Mouse (Mus musculus) splenic B cell, adult 2 months (primary cell): ENCODE data around the gene Epha1.
A peak's percentile ranks its signal among the peaks of the same experiment; 100 is the strongest.

Source experiments
- DNase-seq: peaks from one replicate; pipeline ENCODE4 v3.0.0-alpha.2; 2011; ENCODE audit warnings: low read depth, low spot score
- H3K27me3 ChIP-seq: 2 replicates; pipeline ENCODE4 v1.6.1; 2012; ENCODE audit warnings: mild to moderate bottlenecking, low read length, moderate library complexity, mixed read lengths; ENCODE audit not compliant: control insufficient read depth, poor library complexity, insufficient read depth, severe bottlenecking
- H3K36me3 ChIP-seq: 2 replicates; pipeline ENCODE4 v1.6.1; 2012; ENCODE audit warnings: mild to moderate bottlenecking, low read length, moderate library complexity, mixed read lengths; ENCODE audit not compliant: control insufficient read depth, poor library complexity, insufficient read depth, severe bottlenecking

Epha1 gene

DNA sequence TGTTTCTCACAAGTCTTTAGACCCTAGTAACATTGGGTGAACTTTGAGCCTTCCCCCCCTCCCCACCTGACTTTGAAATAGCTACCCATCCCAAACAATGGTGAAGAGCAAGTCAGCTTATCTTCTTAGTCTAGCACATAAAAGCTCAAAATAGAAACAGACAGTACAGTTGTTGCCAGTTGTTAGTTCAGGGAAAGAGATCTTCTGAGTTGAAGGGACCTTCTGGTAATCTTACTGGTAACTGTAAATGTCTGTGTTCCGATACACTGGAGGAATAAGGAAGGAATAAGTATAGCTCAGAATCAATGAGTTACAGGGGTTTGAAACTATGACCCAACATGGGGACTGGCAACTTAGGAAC, 20.6 kb downstream of the Epha1 start:
- DNase-seq = no peak
- Histone ChIP-seq H3K36me3 (no peaks in the 10 kb centered on the region; the same call in 1 of the 2 replicates), H3K27me3 (no peaks in the 10 kb centered on the region)

DNA sequence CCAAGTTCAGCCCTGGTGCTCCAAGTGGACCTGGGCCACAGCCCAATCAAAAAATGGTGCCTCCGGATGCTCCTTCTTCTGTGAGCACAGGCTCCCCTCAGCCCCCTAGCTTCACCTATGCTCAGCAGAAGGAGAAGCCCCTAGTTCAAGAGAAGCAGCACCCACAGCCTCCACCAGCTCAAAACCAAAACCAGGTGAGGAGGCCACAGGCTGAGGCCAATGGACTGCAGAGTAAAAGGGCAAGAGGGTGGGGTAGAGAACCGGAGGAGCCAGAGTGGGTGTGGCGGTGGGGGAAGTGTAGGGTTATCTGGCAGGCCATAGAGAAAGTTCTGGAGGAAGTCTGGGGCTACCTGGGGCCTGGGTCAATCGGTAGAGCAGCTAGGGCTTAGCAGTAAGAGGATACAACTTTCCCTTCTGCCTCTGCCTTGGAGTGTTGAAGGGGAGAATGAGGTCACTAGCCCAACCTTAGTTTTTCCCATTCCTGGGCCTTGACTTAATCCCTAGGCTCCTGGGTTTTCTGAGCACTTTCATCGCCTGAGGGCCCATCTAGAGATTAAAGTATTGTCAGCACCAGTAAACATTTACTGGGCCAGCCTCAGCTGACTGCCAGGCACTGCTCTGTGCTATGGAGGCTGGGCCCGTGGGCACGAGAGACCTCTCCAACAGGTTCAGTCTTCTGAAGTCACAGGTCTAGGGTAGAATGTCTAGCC, 21.1 kb downstream of the Epha1 start:
- H3K36me3 ChIP-seq = no peaks in the 10 kb centered on the region
- peak; percentile 19 for DNase-seq
- no peaks in the 10 kb centered on the region for H3K27me3 ChIP-seq

DNA sequence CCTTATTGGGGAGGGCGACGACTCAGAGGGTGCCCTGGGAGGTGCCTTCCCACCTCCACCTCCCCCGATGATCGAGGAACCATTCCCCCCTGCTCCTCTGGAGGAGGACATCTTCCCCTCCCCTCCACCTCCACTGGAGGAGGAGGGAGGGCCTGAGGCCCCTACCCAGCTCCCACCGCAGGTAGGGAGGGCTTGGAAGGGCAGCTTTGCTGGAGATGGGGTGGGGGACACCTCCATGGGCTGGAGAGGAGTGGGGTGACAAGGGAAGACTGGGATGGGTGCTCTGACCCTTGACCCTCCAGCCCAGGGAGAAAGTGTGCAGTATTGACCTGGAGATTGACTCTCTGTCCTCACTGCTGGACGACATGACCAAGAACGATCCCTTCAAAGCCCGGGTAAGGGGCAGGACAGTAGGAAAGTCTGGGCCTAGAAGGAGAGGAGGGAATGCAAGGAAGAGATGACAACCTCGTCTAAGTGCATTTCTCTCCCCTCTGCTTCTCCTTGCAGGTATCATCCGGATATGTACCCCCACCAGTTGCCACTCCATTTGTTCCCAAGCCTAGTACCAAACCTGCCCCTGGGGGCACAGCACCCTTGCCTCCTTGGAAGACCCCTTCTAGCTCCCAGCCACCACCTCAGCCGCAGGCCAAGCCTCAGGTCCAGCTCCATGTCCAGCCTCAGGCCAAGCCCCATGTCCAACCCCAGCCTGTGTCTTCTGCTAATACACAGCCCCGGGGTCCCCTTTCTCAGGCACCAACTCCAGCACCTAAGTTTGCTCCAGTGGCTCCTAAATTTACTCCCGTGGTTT, 21.9 kb downstream of the Epha1 start:
- H3K27me3 ChIP-seq = no peaks in the 10 kb centered on the region
- no peak for DNase-seq
- H3K36me3 ChIP-seq = no peaks in the 10 kb centered on the region

DNA sequence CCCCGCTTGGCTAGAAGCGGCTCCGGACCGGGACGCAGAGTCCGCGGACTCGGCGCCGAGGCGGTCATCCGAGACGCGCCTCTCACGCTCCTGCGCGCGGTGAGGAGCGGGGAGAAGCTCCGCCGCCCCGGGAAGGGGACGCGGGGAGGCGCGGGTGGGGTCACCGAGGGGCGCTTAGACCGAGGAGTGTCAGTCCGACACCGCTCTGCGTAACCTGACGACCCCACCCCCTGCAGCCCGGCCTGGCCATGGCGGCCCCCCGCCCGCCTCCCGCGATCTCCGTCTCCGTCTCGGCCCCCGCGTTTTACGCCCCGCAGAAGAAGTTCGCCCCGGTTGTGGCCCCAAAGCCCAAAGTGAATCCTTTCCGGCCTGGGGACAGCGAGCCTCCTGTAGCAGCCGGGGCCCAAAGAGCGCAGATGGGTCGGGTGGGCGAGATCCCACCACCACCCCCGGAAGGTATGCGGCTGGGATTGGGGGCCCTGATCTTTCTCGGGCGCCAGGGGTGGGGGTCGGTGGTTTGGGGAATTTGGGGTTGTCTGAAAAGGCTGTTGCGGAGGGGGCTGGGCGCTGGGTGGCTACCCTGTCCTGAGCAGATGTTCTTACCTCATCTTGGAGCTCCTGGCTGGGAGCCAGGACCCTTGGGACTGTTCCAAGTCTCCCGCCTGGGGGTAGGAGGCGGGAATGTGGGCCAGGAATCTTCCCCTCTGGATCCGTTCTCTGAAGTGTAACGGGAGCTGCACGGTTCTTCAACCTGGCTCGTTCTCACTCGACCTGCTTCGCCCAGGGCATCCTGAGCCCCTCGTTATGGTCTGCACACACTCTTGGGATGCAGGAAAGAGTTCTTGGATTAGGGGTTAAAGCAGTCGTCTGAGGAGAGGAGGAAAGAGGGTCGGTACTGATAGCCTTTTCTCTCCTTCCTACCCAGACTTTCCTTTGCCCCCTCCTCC, 22.8 kb downstream of the Epha1 start:
- H3K27me3 ChIP-seq = no peaks in the 10 kb centered on the region
- no peak for DNase-seq
- no peaks in the 10 kb centered on the region for H3K36me3 ChIP-seq

DNA sequence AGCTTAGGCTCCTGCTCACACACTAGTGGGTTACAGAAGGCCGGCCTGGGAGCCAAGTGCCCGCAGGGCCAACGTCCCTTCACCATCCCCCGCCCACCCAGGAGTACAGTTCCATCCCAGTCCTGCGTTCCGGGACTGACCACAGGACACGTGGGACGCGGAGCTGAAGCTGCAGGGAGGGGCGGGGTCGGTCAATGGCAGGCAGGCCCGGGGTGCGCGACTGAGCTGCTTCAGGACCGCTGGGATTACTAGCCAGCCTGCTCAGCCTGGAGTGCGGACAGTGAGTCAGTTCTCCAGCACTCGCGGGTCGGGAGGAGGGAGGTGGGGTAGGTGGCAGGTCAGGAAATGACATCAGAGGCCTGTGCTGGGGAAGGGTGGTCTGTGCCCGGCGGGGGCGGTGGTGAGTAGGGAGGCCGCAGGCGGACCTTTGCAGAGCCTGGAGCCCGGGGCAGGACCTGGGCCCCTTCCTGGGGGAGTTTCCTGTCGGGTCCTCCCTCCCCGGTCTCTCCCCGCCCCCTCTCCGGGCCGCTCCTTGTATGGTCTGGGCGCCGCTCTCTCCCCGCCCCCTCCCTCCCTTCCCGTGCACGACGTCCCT, 23.5 kb downstream of the Epha1 start, which contains the start of gene Zyx:
Zyx (plus strand) TSS at position 205 of the 595 bp plus-strand sequence.
- H3K36me3 ChIP-seq = no peaks in the 10 kb centered on the region
- DNase-seq = peak; percentile 80
- no peaks in the 10 kb centered on the region for H3K27me3 ChIP-seq

DNA sequence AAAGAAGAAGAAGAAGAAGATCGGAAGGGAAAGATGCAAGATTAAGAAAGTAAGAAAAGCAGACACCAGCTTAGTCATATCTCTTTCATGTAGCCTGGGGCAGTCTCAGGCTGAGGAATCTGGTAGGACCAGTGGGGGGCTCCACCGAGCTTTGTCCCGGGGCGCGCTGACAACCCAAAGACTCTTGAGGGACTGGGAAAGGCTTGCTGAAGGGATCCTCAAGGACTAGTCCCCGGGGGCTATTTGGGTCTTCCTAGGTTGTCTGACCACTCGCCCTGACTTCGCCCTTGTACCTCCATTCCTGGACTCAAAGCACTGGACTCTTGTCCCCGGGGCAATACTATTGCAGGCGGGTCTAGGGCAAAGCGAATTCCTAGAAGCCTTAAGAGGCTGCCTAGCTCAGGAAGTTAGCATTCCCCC, 24.1 kb downstream of the Epha1 start:
- peak; percentile 69 for DNase-seq
- no peaks in the 10 kb centered on the region for H3K36me3 ChIP-seq
- no peaks in the 10 kb centered on the region for H3K27me3 ChIP-seq

DNA sequence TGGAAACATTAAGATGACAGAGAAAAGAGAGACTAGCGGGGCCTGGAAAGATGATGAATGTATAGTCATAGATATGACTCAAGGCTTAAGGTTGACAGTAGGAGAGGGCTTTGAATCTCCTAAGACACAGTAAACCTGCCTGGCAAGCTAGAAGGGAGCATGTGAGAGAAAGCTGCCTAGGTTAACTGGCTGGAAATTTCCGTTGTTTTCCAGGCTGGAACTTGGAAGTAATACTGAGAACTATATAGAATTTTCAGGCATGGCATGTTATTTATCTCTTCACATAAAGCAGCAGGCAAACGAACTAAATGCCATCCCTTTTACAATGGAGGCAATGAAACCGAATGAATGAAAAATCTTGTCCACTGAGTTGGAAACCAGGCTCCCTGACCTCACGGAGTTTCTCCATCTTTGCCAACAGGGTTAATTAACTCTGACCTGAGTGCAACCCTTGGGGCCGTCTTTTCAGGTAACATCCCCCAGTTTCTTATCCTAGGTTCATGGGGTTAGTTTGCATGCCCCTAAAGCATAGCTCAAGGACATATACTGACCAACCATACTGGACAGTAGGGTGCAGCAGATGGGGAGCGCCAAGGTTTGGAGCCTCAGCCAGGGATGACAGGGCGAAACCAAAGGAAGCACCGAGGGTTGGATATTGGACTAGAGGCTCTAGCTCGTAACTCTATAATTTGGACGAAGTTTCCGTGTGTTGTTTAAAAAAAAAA, 24.6 kb downstream of the Epha1 start:
- Histone ChIP-seq H3K27me3 (no peaks in the 10 kb centered on the region), H3K36me3 (no peaks in the 10 kb centered on the region)
- no peak for DNase-seq

DNA sequence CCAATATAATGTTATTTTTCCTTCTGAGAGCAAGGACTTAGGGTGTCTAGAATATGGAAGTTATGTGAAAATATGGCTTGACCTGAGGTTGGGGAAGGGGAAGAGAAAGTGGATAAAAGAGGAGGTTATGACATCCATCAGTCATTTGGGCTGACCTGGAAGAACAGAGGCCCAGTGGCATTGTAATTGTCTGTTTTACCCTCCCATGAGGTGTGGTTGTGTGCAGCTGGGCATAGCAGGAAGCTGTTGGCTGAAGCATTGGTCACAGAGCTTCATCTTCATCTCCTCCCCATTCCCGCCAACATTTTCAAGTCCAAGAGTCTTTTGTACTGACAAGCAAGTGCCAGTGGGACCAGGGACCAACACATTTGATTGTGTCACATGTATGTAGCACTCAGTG, 28.8 kb downstream of the Epha1 start:
- peak; percentile 29 for DNase-seq
- Histone ChIP-seq H3K27me3 (no peaks in the 10 kb centered on the region), H3K36me3 (no peaks in the 10 kb centered on the region)

DNA sequence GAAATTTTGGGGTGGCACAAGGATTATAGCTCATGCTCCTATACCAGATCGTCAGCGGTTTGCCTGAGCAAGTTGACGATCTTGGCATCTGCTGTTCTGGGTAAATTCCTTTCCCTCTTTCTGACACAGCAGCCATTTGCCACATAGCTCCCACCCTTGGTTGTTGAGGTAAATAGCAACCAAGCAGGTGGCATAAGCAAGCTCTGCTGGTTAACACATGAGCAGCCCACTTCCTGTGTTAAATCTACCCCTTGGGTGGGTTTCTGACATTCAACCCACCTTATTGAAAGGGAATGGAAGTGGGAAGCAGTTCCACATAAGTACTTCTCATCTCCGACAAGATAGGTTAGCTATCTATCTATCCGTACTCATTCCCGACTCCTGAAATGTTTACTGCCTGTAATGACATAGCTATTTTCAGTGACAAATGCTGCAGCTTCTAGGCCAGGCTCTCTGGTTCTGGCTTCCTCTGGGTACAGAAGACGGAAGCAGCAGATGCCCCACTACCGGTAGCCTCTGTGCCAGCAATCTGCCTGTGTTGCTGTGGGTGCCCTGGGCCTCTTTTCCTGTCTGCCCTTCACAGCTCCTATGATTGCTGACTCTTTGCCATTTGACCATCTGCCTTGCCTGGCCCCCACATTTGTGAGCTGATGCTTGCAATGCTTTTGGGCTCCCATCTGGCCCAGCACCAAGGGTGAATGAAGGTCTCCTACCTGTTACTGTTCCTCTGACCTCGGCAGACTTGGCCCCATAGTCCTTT, 29.5 kb downstream of the Epha1 start:
- no peaks in the 10 kb centered on the region for H3K36me3 ChIP-seq
- H3K27me3 ChIP-seq = no peaks in the 10 kb centered on the region
- DNase-seq = peak; percentile 27

DNA sequence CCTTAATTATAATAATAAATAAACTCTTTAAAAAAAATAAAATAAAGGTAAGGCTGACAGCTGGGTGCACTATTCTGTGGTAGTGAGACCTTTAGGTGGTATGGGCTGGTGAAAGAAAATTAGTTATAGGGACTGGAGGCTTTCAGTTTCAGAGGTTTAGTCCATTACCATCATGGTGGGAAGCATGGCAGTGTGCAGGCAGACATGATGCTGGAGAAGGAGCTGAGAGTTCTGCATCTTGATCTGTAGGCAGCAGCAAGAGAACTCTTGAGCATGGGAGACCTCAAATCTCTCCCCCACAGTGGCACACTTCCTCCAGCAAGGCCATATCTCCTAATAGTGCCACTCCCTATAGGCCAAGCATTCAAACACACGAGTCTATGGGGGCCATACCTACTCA, 30.9 kb downstream of the Epha1 start:
- no peak for DNase-seq
- no peaks in the 10 kb centered on the region for H3K36me3 ChIP-seq
- H3K27me3 ChIP-seq = no peaks in the 10 kb centered on the region

DNA sequence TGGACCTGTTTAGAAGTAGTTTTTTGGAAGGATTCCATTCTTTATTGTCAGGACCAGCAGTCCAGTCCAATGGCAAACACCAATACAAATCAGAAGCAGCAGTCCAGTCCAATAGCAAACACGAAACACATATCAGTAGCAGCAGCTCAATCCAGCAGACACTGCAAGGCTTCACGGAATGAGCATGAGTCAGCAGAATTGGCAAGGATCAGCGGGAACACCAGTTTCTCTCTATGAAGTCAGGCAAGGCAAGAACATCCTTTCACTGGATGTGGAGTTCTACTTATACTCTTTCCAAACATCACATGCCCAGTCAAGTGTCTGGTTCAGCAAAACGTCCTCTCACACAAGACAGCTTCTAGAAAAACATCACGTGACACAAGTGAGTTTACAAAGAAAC, 33.1 kb downstream of the Epha1 start:
- Histone ChIP-seq H3K36me3 (no peaks in the 10 kb centered on the region), H3K27me3 (no peaks in the 10 kb centered on the region)
- no peak for DNase-seq

DNA sequence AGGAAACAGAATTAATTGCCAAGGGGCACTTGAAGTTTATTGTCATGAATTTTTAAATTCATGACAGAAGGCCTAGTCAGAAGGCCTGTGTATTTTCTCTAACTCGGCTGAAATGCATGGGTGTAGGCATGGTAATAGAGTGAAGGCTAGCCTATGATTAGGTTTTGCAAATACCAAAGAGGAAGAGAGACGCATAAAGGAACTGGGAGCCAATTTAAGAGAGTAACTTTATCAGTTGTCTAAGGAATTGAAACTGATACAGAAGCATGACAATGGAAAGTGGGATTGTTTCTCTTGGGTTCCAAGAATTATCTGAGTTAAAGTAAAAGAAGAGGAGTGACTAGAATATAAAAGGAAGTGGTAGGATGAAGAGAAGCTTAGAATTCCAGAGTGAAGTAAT, 33.9 kb downstream of the Epha1 start:
- no peak for DNase-seq
- no peaks in the 10 kb centered on the region for H3K27me3 ChIP-seq
- H3K36me3 ChIP-seq = no peaks in the 10 kb centered on the region

DNA sequence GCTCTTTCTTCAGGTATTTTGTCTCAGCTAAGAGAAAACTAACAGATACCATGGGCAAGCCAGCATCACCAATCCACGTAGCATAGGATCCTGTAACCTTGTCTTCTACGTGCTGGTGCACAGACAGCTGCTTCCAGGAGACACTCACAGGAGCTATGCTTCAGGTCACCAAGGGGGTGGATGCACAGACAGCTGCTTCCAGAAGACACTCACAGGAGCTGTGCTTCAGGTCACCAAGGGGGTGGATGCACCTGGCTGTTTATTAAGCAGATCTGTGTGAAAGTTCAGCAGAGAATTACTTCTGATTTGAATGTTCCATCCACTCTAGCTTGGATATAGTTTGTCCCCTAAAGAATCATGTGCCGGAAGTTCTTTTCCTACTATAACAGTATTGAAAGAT, 42.1 kb downstream of the Epha1 start:
- no peak for DNase-seq
- no peaks in the 10 kb centered on the region for H3K36me3 ChIP-seq
- no peaks in the 10 kb centered on the region for H3K27me3 ChIP-seq
